8 mouse cellular contexts compared by ENCODE assay signal in genomic region chr2:147013194-147013969, GRCm38 (mm10). TPM values are rescaled to one million over a fixed set of nuclear protein-coding genes. Genes with fewer than 3 reads are reported as not detected.
DNase-seq lines count a peak whose midpoint lies in the region; ATAC-seq and TF ChIP-seq lines count a peak whose summit lies in the region.

No protein-coding gene starts in this region.

- intact Hi-C loops in heart, postnatal 14 days (cut with DNase I) = loop anchor here (10.0 kb wide), 1 partner anchor 159 kb away; the partner anchor contains the start of gene Kiz

- peak overlapping the region; percentile 86 for H3K9ac ChIP-seq in lung, postnatal 0 days (replicated peaks; ENCODE audit: low read depth)

- peaks cover 30% of the 10 kb centered on the region for H3K36me3 ChIP-seq in E14TG2a.4 (ENCODE audit: insufficient read depth, low read length)
- peaks cover 13% of the 10 kb centered on the region for H3K36me3 ChIP-seq in forebrain, embryonic 10.5 days (replicated peaks)
- H3K36me3 ChIP-seq in lung, postnatal 0 days (ENCODE audit: insufficient read depth, low read length) = no peaks in the 10 kb centered on the region

- H3K9me3 ChIP-seq in E14TG2a.4 (ENCODE audit: low read length) = peaks cover 36% of the 10 kb centered on the region
- H3K9me3 ChIP-seq in forebrain, embryonic 10.5 days = no peaks in the 10 kb centered on the region
- H3K9me3 ChIP-seq in lung, postnatal 0 days (ENCODE audit: low read length) = no peaks in the 10 kb centered on the region

- ATAC-seq in lung, postnatal 0 days = peak; percentile 77

- H3K4me3 ChIP-seq in E14TG2a.4 (replicated peaks; ENCODE audit: low read length) = peak overlapping the region; percentile 91
- H3K4me3 ChIP-seq in forebrain, embryonic 10.5 days = peak overlapping the region; percentile 86
- H3K4me3 ChIP-seq in lung, postnatal 0 days (ENCODE audit: low read depth, low read length) = peak overlapping the region; percentile 91
- peak overlapping the region; percentile 86 for H3K4me3 ChIP-seq in olfactory bulb, adult 2 months (ENCODE audit: insufficient read depth, low read depth, low read length)

- H3K4me2 ChIP-seq in lung, postnatal 0 days (replicated peaks; ENCODE audit: low read depth, low read length) = peak overlapping the region; percentile 74

- under 1% methylated on average over 59 of the region's 59 CpGs for WGBS in forebrain, embryonic 10.5 days
- WGBS in large intestine, adult 2 months = under 1% methylated on average over 59 of the region's 59 CpGs
- 0% methylated on average over 42 of the region's 59 CpGs for WGBS in lung, postnatal 0 days
- under 1% methylated on average over 59 of the region's 59 CpGs for WGBS in olfactory bulb, adult 2 months

- peak; percentile 89 for DNase-seq in adrenal gland, postnatal 14 days
- DNase-seq in forebrain, embryonic 10.5 days (ENCODE audit: extremely low spot score, low spot score) = peak; percentile 86
- peak; percentile 66 to 67 for DNase-seq in heart, postnatal 14 days
- peak; percentile 67 for DNase-seq in large intestine, adult 2 months (ENCODE audit: low read depth, low spot score)
- DNase-seq in lung, postnatal 0 days (ENCODE audit: low spot score) = peak; percentile 92
- DNase-seq in urinary bladder, postnatal 10 days (ENCODE audit: low spot score) = peak; percentile 13

- TF ChIP-seq EP300 in lung, postnatal 0 days (IDR thresholded peaks at IDR 0.05) = peak; percentile 39; the same call in 1 of the 2 replicates

- TF ChIP-seq CTCF in E14TG2a.4 (conservative IDR thresholded peaks at IDR 0.05; ENCODE audit: low read length) = no peak
- no peak for TF ChIP-seq CTCF in lung, postnatal 0 days (IDR thresholded peaks at IDR 0.05)
- TF ChIP-seq CTCF in olfactory bulb, adult 2 months (IDR thresholded peaks at IDR 0.05; ENCODE audit: insufficient read depth, low read depth, low read length) = no peak

- TF ChIP-seq POLR2A in olfactory bulb, adult 2 months (IDR thresholded peaks at IDR 0.05; ENCODE audit: insufficient read depth, low read depth, low read length) = no peak

- peaks cover 47% of the 10 kb centered on the region for H3K4me1 ChIP-seq in E14TG2a.4 (replicated peaks; ENCODE audit: low read depth, low read length)
- peaks cover 20% of the 10 kb centered on the region for H3K4me1 ChIP-seq in forebrain, embryonic 10.5 days
- H3K4me1 ChIP-seq in lung, postnatal 0 days (ENCODE audit: insufficient read depth, low read depth, low read length) = peaks cover 9% of the 10 kb centered on the region; the same call in 1 of the 2 replicates
- no peaks in the 10 kb centered on the region for H3K4me1 ChIP-seq in olfactory bulb, adult 2 months (ENCODE audit: control insufficient read depth, insufficient read depth, low read length)

- H3K27ac ChIP-seq in forebrain, embryonic 10.5 days = peak overlapping the region; percentile 95
- H3K27ac ChIP-seq in lung, postnatal 0 days (ENCODE audit: low read length) = peak overlapping the region; percentile 95
- peak overlapping the region; percentile 50 for H3K27ac ChIP-seq in olfactory bulb, adult 2 months (ENCODE audit: insufficient read depth, low read depth, low read length)

- H3K27me3 ChIP-seq in E14TG2a.4 (ENCODE audit: insufficient read depth, low read length) = no peaks in the 10 kb centered on the region
- H3K27me3 ChIP-seq in forebrain, embryonic 10.5 days (ENCODE audit: poor library complexity, severe bottlenecking) = no peaks in the 10 kb centered on the region
- H3K27me3 ChIP-seq in lung, postnatal 0 days (replicated peaks; ENCODE audit: insufficient read depth, low read length) = no peaks in the 10 kb centered on the region

RNA-seq across cellular contexts. Expression of gene Xrn2, which starts 0.6 kb away (rescaled TPM):
- 52.9 and 63.5 TPM in 2 replicates for total RNA-seq in adrenal gland, postnatal 14 days (2021)
- polyA plus RNA-seq in forebrain, embryonic 10.5 days (2016; fragmentation: Nextera tagmentation; extraction: Ambion mirVana) = 93.8 and 95.6 TPM in 2 replicates
- 10 to 100 TPM; 23.6 to 28.0 TPM for total RNA-seq in heart, postnatal 14 days (2021)
- 17.8 and 19.7 TPM in 2 replicates for polyA plus RNA-seq in large intestine, adult 2 months (2012; rRNA removed)
- 60.8 and 62.3 TPM in 2 replicates for polyA plus RNA-seq in lung, postnatal 0 days (2015; fragmentation: Nextera tagmentation; extraction: Ambion mirVana)
- polyA plus RNA-seq in olfactory bulb, adult 2 months (2012; ENCODE audit: insufficient read depth, insufficient read length, low replicate concordance, missing spikeins) = not detected in 2 replicates

Comparison
In these comparisons a context has a peak if more than half of its experiments do, and no peak if none do; other contexts are left out.
1. Peak in every context shown above with its lines: DNase-seq, ATAC-seq, H3K4me3 ChIP-seq and H3K27ac ChIP-seq.
2. DNase-seq: peak in every context shown above with its lines; median percentile 92 in lung, postnatal 0 days; 89 in adrenal gland, postnatal 14 days; 86 in forebrain, embryonic 10.5 days; 67 in large intestine, adult 2 months; 66 in heart, postnatal 14 days; 13 in urinary bladder, postnatal 10 days.